Mouse (Mus musculus) adrenal gland, postnatal 10 days (tissue): ENCODE measurements around the gene Cacna1e. TPM values are rescaled to one million over a fixed set of nuclear protein-coding genes. Genes with fewer than 3 reads are reported as not detected.

ENCODE experiments used
- total RNA-seq, 2 experiments: library from RNA; stranded (reverse); gene quantifications; 2 replicates each; pipeline ENCODE4 v1.2.3; 2021

Gene Cacna1e
- total RNA-seq, 2 experiments from 2014 or later: 0.87 to 1.8 TPM

Other genes with a start within 250 kb of the Cacna1e start
- gene Ier5, start 215.1 kb upstream of the Cacna1e start, total RNA-seq: 10 to 100 TPM; 10.8 to 12.6 TPM